Mouse (Mus musculus) testis, postnatal 14 days (tissue): ENCODE measurements at regions not wholly inside any gene's neighbourhood (a gene's known extent, or its start where the extent isn't known, plus 50 kb on each side); places are given as distances from the start of the nearest gene placed in this dataset.

Source experiments
- DNase-seq: peaks from one replicate; pipeline ENCODE4 v3.0.0; 2021; ENCODE audit warnings: low spot score

GRCm38 (mm10) chr5:101120509-101121201 lies 275.1 kb downstream of the Gpat3 start:
- DNase-seq: no peak

GRCm38 (mm10) chr5:101112151-101112769 lies 266.7 kb downstream of the Gpat3 start:
- DNase-seq: no peak

GRCm38 (mm10) chr5:101111619-101112018 lies 266.1 kb downstream of the Gpat3 start:
- DNase-seq: no peak

- no peak for DNase-seq
These were observed 255.6 kb downstream of the Gpat3 start for GRCm38 (mm10) chr5:101100975-101101699.

GRCm38 (mm10) chr5:101091027-101091598 lies 245.6 kb downstream of the Gpat3 start:
- no peak for DNase-seq

GRCm38 (mm10) chr5:101090415-101091026 lies 245.0 kb downstream of the Gpat3 start:
- no peak for DNase-seq

GRCm38 (mm10) chr5:101085199-101085598 lies 239.7 kb downstream of the Gpat3 start:
- DNase-seq: no peak

- DNase-seq: no peak
These were observed 237.1 kb downstream of the Gpat3 start for GRCm38 (mm10) chr5:101082611-101083010.

GRCm38 (mm10) chr5:101064308-101064707 lies 218.8 kb downstream of the Gpat3 start:
- DNase-seq: no peak

GRCm38 (mm10) chr5:101063254-101063653 lies 217.7 kb downstream of the Gpat3 start:
- no peak for DNase-seq

- DNase-seq: no peak
These were observed 206.1 kb downstream of the Gpat3 start for GRCm38 (mm10) chr5:101051591-101051990.

GRCm38 (mm10) chr5:101040488-101040887 lies 195.0 kb downstream of the Gpat3 start:
- no peak for DNase-seq

GRCm38 (mm10) chr5:101032968-101033367 lies 187.5 kb downstream of the Gpat3 start:
- DNase-seq: no peak

- DNase-seq: no peak
These were observed 186.8 kb downstream of the Gpat3 start for GRCm38 (mm10) chr5:101032147-101032900.

- DNase-seq: no peak
These were observed 179.3 kb downstream of the Gpat3 start for GRCm38 (mm10) chr5:101024796-101025195.

GRCm38 (mm10) chr5:101023784-101024183 lies 178.3 kb downstream of the Gpat3 start:
- DNase-seq: no peak

- peak; percentile 46 for DNase-seq
These were observed 175.3 kb downstream of the Gpat3 start for GRCm38 (mm10) chr5:101020784-101021183.

- DNase-seq: peak; percentile 24
These were observed 168.3 kb downstream of the Gpat3 start for GRCm38 (mm10) chr5:101013844-101014243.

- peak; percentile 21 for DNase-seq
These were observed 159.7 kb downstream of the Gpat3 start for GRCm38 (mm10) chr5:101005216-101005615.

- DNase-seq: no peak
These were observed 154.9 kb downstream of the Gpat3 start for GRCm38 (mm10) chr5:101000436-101000835.

- DNase-seq: no peak
These were observed 146.9 kb downstream of the Gpat3 start for GRCm38 (mm10) chr5:100992365-100992764.

GRCm38 (mm10) chr5:100991626-100992025 lies 146.1 kb downstream of the Gpat3 start:
- DNase-seq: no peak
